Mouse (Mus musculus) testis, adult 2 months (tissue): ENCODE results near the gene Gbp10. TPM values are rescaled to one million over a fixed set of nuclear protein-coding genes. Genes with fewer than 3 reads are reported as not detected.
"Not testable (repeated sequence)": the region's sequence is repeated elsewhere in the genome, so short reads cannot be mapped to it uniquely, and the experiment has no call there.

Experiments used
- H3K27ac ChIP-seq: fragments of 200-500 bp; 2 replicates; pipeline ENCODE4 v1.5.1; 2012; ENCODE audit warnings: low read depth, low read length; ENCODE audit not compliant: control insufficient read depth, insufficient read depth
- H3K27me3 ChIP-seq: fragments of 200-500 bp; 2 replicates; pipeline ENCODE4 v1.6.1; 2012; ENCODE audit warnings: mild to moderate bottlenecking, low read length, moderate library complexity; ENCODE audit not compliant: control insufficient read depth, insufficient read depth
- H3K36me3 ChIP-seq: fragments of 200-500 bp; 2 replicates; pipeline ENCODE4 v1.6.1; 2012; ENCODE audit warnings: mild to moderate bottlenecking, low read length; ENCODE audit not compliant: control insufficient read depth, insufficient read depth
- H3K4me1 ChIP-seq: fragments of 200-500 bp; 2 replicates; pipeline ENCODE4 v1.6.1; 2012; ENCODE audit warnings: low read length; ENCODE audit not compliant: control insufficient read depth, insufficient read depth
- H3K4me3 ChIP-seq: fragments of 200-500 bp; 2 replicates; pipeline ENCODE4 v1.5.1; 2012; ENCODE audit warnings: low read depth, mild to moderate bottlenecking, low read length, moderate library complexity, mixed read lengths; ENCODE audit not compliant: control insufficient read depth
- CTCF ChIP-seq: fragments of 200-500 bp; IDR thresholded peaks from 2 replicates; pipeline ENCODE4 v1.5.1; 2012; ENCODE audit warnings: low read depth, mild to moderate bottlenecking, inconsistent platforms, low read length, moderate library complexity; ENCODE audit not compliant: control insufficient read depth, insufficient read depth, insufficient replicate concordance
- POLR2A ChIP-seq: fragments of 200-500 bp; IDR thresholded peaks from 2 replicates; pipeline ENCODE4 v1.6.1; 2012; ENCODE audit warnings: low read depth, mild to moderate bottlenecking, inconsistent platforms, low read length, moderate library complexity; ENCODE audit not compliant: control insufficient read depth
- polyA plus RNA-seq: library from polyadenylated mRNA; depleted of rRNA; stranded (reverse); fragments of >200 nt; gene quantifications from 2 replicates; pipeline ENCODE4 v1.2.3, GENCODE M21; 2012; rRNA removed

The Gbp10 gene
- polyA plus RNA-seq, 1 experiment: 0.27 TPM

- not testable (repeated sequence) for H3K4me1 ChIP-seq, H3K4me3 ChIP-seq, H3K27me3 ChIP-seq, H3K36me3 ChIP-seq, H3K27ac ChIP-seq
Measured at GRCm38 (mm10) chr5:105192536-105192935, 46.8 kb downstream of the Gbp10 start.

GRCm38 (mm10) chr5:105181446-105181845 lies 57.9 kb downstream of the Gbp10 start:
- H3K36me3 ChIP-seq: no peaks in the 10 kb centered on the region

More at GRCm38 (mm10) chr5:105181446-105181845, 57.9 kb downstream of the Gbp10 start:
- no peak for TF ChIP-seq POLR2A
- no peak for TF ChIP-seq CTCF
- Histone ChIP-seq H3K4me1 (no peaks in the 10 kb centered on the region), H3K27ac (no peak overlapping the region), H3K27me3 (no peaks in the 10 kb centered on the region), H3K4me3 (no peak overlapping the region)

Other genes with a start within 250 kb of the Gbp10 start
- gene Gbp9, start 100.0 kb downstream of the Gbp10 start, polyA plus RNA-seq: 0.20 and 0.27 TPM in 2 replicates
- gene Gbp8, start 100.0 kb downstream of the Gbp10 start, polyA plus RNA-seq: 0.22 and 0.32 TPM in 2 replicates
- 0.35 and 0.43 TPM in 2 replicates for gene Gbp4, start 99.9 kb downstream of the Gbp10 start, polyA plus RNA-seq
- 0.14 and 0.22 TPM in 2 replicates for gene Gm43302, start 54.2 kb upstream of the Gbp10 start, polyA plus RNA-seq
- gene Gbp6, start 54.2 kb upstream of the Gbp10 start, polyA plus RNA-seq: 0.12 and 0.36 TPM in 2 replicates
- 320 and 336 TPM in 2 replicates for gene Lrrc8b, start 176.2 kb upstream of the Gbp10 start, polyA plus RNA-seq